Mouse (Mus musculus): Measurements from ENCODE around the gene Cd2. TPM values are rescaled to one million over a fixed set of nuclear protein-coding genes. Genes with fewer than 3 reads are reported as not detected.

Gene Cd2
- total RNA-seq (2021) (1 to 10 TPM in 1 of 2 experiments, under 1 TPM in 1; 0.37 to 1.5 TPM), polyA plus RNA-seq (2012; rRNA removed) (0.55 and 0.93 TPM in 2 replicates)
- long read RNA-seq: 0 reads

- no peak for DNase-seq
Measured at GRCm38 (mm10) chr3:101287911-101288311, at the start of gene Cd2. Gene Cd2, minus strand, starts transcription at chr3:101287939.

- DNase-seq: no peak
Measured at GRCm38 (mm10) chr3:101328617-101329016, 40.9 kb upstream of the Cd2 start.

GRCm38 (mm10) chr3:101327248-101327647, 39.5 kb upstream of the Cd2 start:
- DNase-seq: peak; percentile 8

- no peak for DNase-seq
Measured at GRCm38 (mm10) chr3:101322437-101322836, 34.7 kb upstream of the Cd2 start.

GRCm38 (mm10) chr3:101320874-101321273, 33.1 kb upstream of the Cd2 start:
- no peak for DNase-seq

GRCm38 (mm10) chr3:101318516-101319170, 30.9 kb upstream of the Cd2 start:
- DNase-seq: no peak

- no peak for DNase-seq
Measured at GRCm38 (mm10) chr3:101318115-101318514, 30.4 kb upstream of the Cd2 start.

GRCm38 (mm10) chr3:101314954-101315353, 27.2 kb upstream of the Cd2 start:
- no peak for DNase-seq

GRCm38 (mm10) chr3:101313266-101314051, 25.7 kb upstream of the Cd2 start:
- no peak for DNase-seq

GRCm38 (mm10) chr3:101310977-101311376, 23.2 kb upstream of the Cd2 start:
- DNase-seq: no peak

- no peak for DNase-seq
Measured at GRCm38 (mm10) chr3:101309626-101310025, 21.9 kb upstream of the Cd2 start.

GRCm38 (mm10) chr3:101306090-101306489, 18.4 kb upstream of the Cd2 start:
- DNase-seq: no peak

GRCm38 (mm10) chr3:101305046-101305445, 17.3 kb upstream of the Cd2 start:
- DNase-seq: no peak

GRCm38 (mm10) chr3:101304156-101304555, 16.4 kb upstream of the Cd2 start:
- DNase-seq: peak; percentile 60

- DNase-seq: no peak
Measured at GRCm38 (mm10) chr3:101300271-101301071, 12.7 kb upstream of the Cd2 start.

- peak; percentile 72 for DNase-seq
Measured at GRCm38 (mm10) chr3:101299591-101299990, 11.9 kb upstream of the Cd2 start.

GRCm38 (mm10) chr3:101297221-101297620, 9.5 kb upstream of the Cd2 start:
- no peak for DNase-seq

GRCm38 (mm10) chr3:101295931-101296820, 8.4 kb upstream of the Cd2 start:
- DNase-seq: no peak

GRCm38 (mm10) chr3:101295366-101295867, 7.7 kb upstream of the Cd2 start:
- peak; percentile 87 for DNase-seq

GRCm38 (mm10) chr3:101294487-101295365, 7.0 kb upstream of the Cd2 start:
- DNase-seq: peak; percentile 75
